Mouse (Mus musculus) E14TG2a.4 (cell line): ENCODE results near the gene Allc.

Experiments used
- CTCF ChIP-seq: conservative IDR thresholded peaks from 2 replicates; pipeline ENCODE4 v1.5.1; 2014; ENCODE audit warnings: low read length
- NANOG ChIP-seq: IDR thresholded peaks from 2 replicates; pipeline ENCODE4 v1.6.1; 2014; ENCODE audit warnings: borderline replicate concordance, low read length, mixed read lengths
- POU5F1 ChIP-seq: IDR thresholded peaks from 2 replicates; pipeline ENCODE4 v1.6.1; 2014; ENCODE audit warnings: low read length, borderline replicate concordance

GRCm38 (mm10) chr12:28603494-28603893 lies 21.2 kb upstream of the Allc start:
- TF ChIP-seq CTCF = no peak
- no peak for TF ChIP-seq NANOG
- no peak for TF ChIP-seq POU5F1
